Mouse (Mus musculus): ENCODE results near the gene Bet1l. TPM values are rescaled to one million over a fixed set of nuclear protein-coding genes. Genes with fewer than 3 reads are reported as not detected.

The Bet1l gene
- total and polyA plus RNA-seq, 3 experiments: 13.1 to 24.3 (median 13.8) TPM

GRCm38 (mm10) chr7:140858746-140859145 lies 1.4 kb upstream of the Bet1l start:
- dilution Hi-C loops (cut with MboI; ENCODE audit: extremely low pct_ligation_motif_present, extremely low pct_unique_long_range_greater_than_20kb, low sequenced_read_pairs) (no loop called here), in situ Hi-C loops (cut with MboI; ENCODE audit: low pct_ligation_motif_present, low pct_unique_long_range_greater_than_20kb, low sequenced_read_pairs) (no loop called here)
- DNase-seq (ENCODE audit: extremely low read depth): no peak
- Histone ChIP-seq H3K4me3 (replicated peaks in 1 of 3; ENCODE audit: low read depth in 2 of 3, low read length in 2 of 3, poor library complexity in 1 of 3) (peak overlapping the region; percentile 84 to 98 (median 92)), H3K4me1 (ENCODE audit: control insufficient read depth in 1 of 2, insufficient read depth in 2 of 2) (peaks cover 22 to 35% of the 10 kb centered on the region in 2 experiments), H3K9me3 (replicated peaks; ENCODE audit: low read length) (no peaks in the 10 kb centered on the region), H3K27ac (ENCODE audit: insufficient read depth, low read depth) (no peak overlapping the region), H3K9ac (ENCODE audit: insufficient read depth, low read depth) (peak overlapping the region; percentile 97; the same call in 1 of the 2 replicates), H3K36me3 (replicated peaks in 1 of 2; ENCODE audit: control insufficient read depth in 1 of 2, insufficient read depth in 1 of 2, low read length in 1 of 2) (peaks cover 55 to 70% of the 10 kb centered on the region in 2 experiments), H3K79me2 (replicated peaks; ENCODE audit: control insufficient read depth, extremely low read depth, insufficient read depth, poor library complexity, severe bottlenecking) (peaks cover 35% of the 10 kb centered on the region), H3K27me3 (replicated peaks) (no peaks in the 10 kb centered on the region), H3K4me2 (ENCODE audit: insufficient read depth, low read depth, poor library complexity, severe bottlenecking) (peak overlapping the region; percentile 79)
- TF ChIP-seq MAX (IDR thresholded peaks at IDR 0.05; ENCODE audit: low read length) (no peak), ZC3H11A (IDR thresholded peaks at IDR 0.05; ENCODE audit: low read depth, low read length) (no peak), POLR2A (IDR thresholded peaks at IDR 0.05; ENCODE audit: low read depth, low read length) (no peak)

- Histone ChIP-seq H3K27me3 (replicated peaks) (no peaks in the 10 kb centered on the region), H3K9me3 (replicated peaks; ENCODE audit: low read length) (no peaks in the 10 kb centered on the region), H3K9ac (ENCODE audit: insufficient read depth, low read depth) (peak within 1 kb of the TSS; percentile 97), H3K4me2 (ENCODE audit: insufficient read depth, low read depth, poor library complexity, severe bottlenecking) (peak within 1 kb of the TSS; percentile 81), H3K4me3 (replicated peaks in 1 of 3; ENCODE audit: low read depth in 2 of 3, low read length in 2 of 3, poor library complexity in 1 of 3) (peak within 1 kb of the TSS; percentile 84 to 98 (median 92)), H3K79me2 (replicated peaks; ENCODE audit: control insufficient read depth, extremely low read depth, insufficient read depth, poor library complexity, severe bottlenecking) (peaks cover 35% of the 10 kb centered on the region), H3K27ac (ENCODE audit: insufficient read depth, low read depth) (peak within 1 kb of the TSS; percentile 78), H3K4me1 (ENCODE audit: control insufficient read depth in 1 of 2, insufficient read depth in 2 of 2) (peaks cover 22 to 35% of the 10 kb centered on the region in 2 experiments), H3K36me3 (replicated peaks in 1 of 2; ENCODE audit: control insufficient read depth in 1 of 2, insufficient read depth in 1 of 2, low read length in 1 of 2) (peaks cover 55 to 70% of the 10 kb centered on the region in 2 experiments)
- in situ Hi-C loops (cut with MboI; ENCODE audit: low pct_ligation_motif_present, low pct_unique_long_range_greater_than_20kb, low sequenced_read_pairs) (no loop called here), dilution Hi-C loops (cut with MboI; ENCODE audit: extremely low pct_ligation_motif_present, extremely low pct_unique_long_range_greater_than_20kb, low sequenced_read_pairs) (no loop called here)
- DNase-seq (ENCODE audit: extremely low read depth): peak; percentile 79
- TF ChIP-seq E2F4 (IDR thresholded peaks at IDR 0.05; ENCODE audit: insufficient replicate concordance, low read depth, low read length) (no peak), NELFE (IDR thresholded peaks at IDR 0.05; ENCODE audit: low read depth, low read length) (peak; percentile 79), MXI1 (IDR thresholded peaks at IDR 0.05; ENCODE audit: low read depth, low read length) (peak; percentile 56; the same call in 1 of the 2 replicates), RCOR1 (conservative IDR thresholded peaks at IDR 0.05; ENCODE audit: low read depth, low read length) (no peak), POLR2A (IDR thresholded peaks at IDR 0.05; ENCODE audit: low read depth, low read length) (peak; percentile 91), EP300 (IDR thresholded peaks at IDR 0.05; ENCODE audit: low read length) (no peak), KAT2A (IDR thresholded peaks at IDR 0.05; ENCODE audit: insufficient replicate concordance, low read length) (0 out of 2 replicates have a peak, but pooled peaks have one; percentile 16), BHLHE40 (IDR thresholded peaks at IDR 0.05; ENCODE audit: low read depth, low read length) (peak; percentile 27; the same call in 1 of the 2 replicates), POLR2AphosphoS2 (IDR thresholded peaks at IDR 0.05; ENCODE audit: low read depth, low read length) (no peak; the same call in 1 of the 2 replicates), RAD21 (IDR thresholded peaks at IDR 0.05; ENCODE audit: low read depth, low read length) (no peak), NRF1 (IDR thresholded peaks at IDR 0.05; ENCODE audit: low read depth, low read length) (no peak), ZNF384 (IDR thresholded peaks at IDR 0.05; ENCODE audit: low read depth, low read length) (no peak), PAX5 (IDR thresholded peaks at IDR 0.05; ENCODE audit: low read length) (no peak), CTCF (conservative IDR thresholded peaks at IDR 0.05 in 1 of 2, IDR thresholded peaks at IDR 0.05 in 1 of 2; ENCODE audit: low read depth in 2 of 2, low read length in 2 of 2) (no peak), ZMIZ1 (IDR thresholded peaks at IDR 0.05; ENCODE audit: low read depth, low read length) (peak; percentile 33; the same call in 1 of the 2 replicates), GABPA (IDR thresholded peaks at IDR 0.05; ENCODE audit: insufficient replicate concordance, low read depth, low read length) (no peak), JUN (IDR thresholded peaks at IDR 0.05; ENCODE audit: insufficient read depth, low read depth, low read length) (no peak), ELF1 (IDR thresholded peaks at IDR 0.05; ENCODE audit: low read depth, low read length) (peak; percentile 87), UBTF (IDR thresholded peaks at IDR 0.05; ENCODE audit: low read depth, low read length) (no peak), CHD1 (IDR thresholded peaks at IDR 0.05; ENCODE audit: low read depth, low read length) (no peak), USF1 (IDR thresholded peaks at IDR 0.05; ENCODE audit: low read depth, low read length) (no peak), MEF2A (IDR thresholded peaks at IDR 0.05; ENCODE audit: borderline replicate concordance, low read depth, low read length) (peak; percentile 59; the same call in 1 of the 2 replicates), JUND (conservative IDR thresholded peaks at IDR 0.05; ENCODE audit: low read depth, low read length) (no peak), ZC3H11A (IDR thresholded peaks at IDR 0.05; ENCODE audit: low read depth, low read length) (no peak), TCF12 (IDR thresholded peaks at IDR 0.05; ENCODE audit: low read depth, low read length) (peak; percentile 73), MAFK (IDR thresholded peaks at IDR 0.05; ENCODE audit: insufficient replicate concordance, low read length) (no peak), USF2 (conservative IDR thresholded peaks at IDR 0.05; ENCODE audit: low read depth, low read length) (no peak), CHD2 (IDR thresholded peaks at IDR 0.05; ENCODE audit: low read length) (no peak), IRF4 (IDR thresholded peaks at IDR 0.05; ENCODE audit: low read depth, low read length) (no peak), ETS1 (conservative IDR thresholded peaks at IDR 0.05; ENCODE audit: low read depth, low read length) (no peak)
Observed at GRCm38 (mm10) chr7:140856785-140857549, 410 bp downstream of the Bet1l start, which contains the start of gene Ric8a. TSS of gene Ric8a (plus strand) at chr7:140856957.

Measured in CH12.LX (cell line).